Mouse (Mus musculus): ENCODE data around the gene Aplp2.

DNA sequence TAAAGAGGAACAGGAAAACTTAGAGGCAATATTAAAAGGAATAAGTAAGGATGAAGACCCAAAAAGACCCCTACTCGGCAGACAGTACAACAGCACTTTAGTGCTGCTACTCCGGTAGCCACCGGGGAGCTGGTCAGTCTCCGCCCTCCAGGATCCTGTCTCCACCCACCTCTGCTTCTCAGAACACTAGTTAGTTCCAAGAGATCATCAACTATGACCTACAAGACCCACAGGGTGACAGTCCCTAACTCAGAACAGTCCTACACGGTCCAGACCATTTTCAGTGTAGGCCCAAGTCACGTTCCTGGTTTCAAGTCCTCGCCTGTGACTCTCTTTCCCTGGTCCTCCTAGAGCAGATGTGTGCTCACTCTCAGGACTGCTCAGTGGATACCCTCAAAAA is 20.1 kb downstream of the Aplp2 start:
- TF ChIP-seq CTCF (IDR thresholded peaks at IDR 0.05) = no peak
- no peak for TF ChIP-seq EP300 (IDR thresholded peaks at IDR 0.05)

Data from lung, postnatal 0 days (tissue).